Mouse (Mus musculus) ovary, postnatal 10 days (tissue): Measurements from ENCODE around the gene Sh3bgrl2.

Source experiments
- DNase-seq: peaks from one replicate; pipeline ENCODE4 v3.0.0; 2022; ENCODE audit warnings: low spot score

Gene Sh3bgrl2

GRCm38 (mm10) chr9:83591848-83592456 lies 43.8 kb downstream of the Sh3bgrl2 start:
- DNase-seq, result no peak

GRCm38 (mm10) chr9:83593811-83594210 lies 45.7 kb downstream of the Sh3bgrl2 start:
- no peak for DNase-seq

GRCm38 (mm10) chr9:83596132-83596531 lies 48.0 kb downstream of the Sh3bgrl2 start:
- no peak for DNase-seq

GRCm38 (mm10) chr9:83596646-83597481 lies 48.7 kb downstream of the Sh3bgrl2 start:
- no peak for DNase-seq

GRCm38 (mm10) chr9:83598047-83598446 lies 49.9 kb downstream of the Sh3bgrl2 start:
- no peak for DNase-seq

GRCm38 (mm10) chr9:83599505-83599904 lies 51.4 kb downstream of the Sh3bgrl2 start:
- no peak for DNase-seq

- no peak for DNase-seq
These were observed 52.3 kb downstream of the Sh3bgrl2 start for GRCm38 (mm10) chr9:83600286-83601048.

- DNase-seq, result no peak
These were observed 54.1 kb downstream of the Sh3bgrl2 start for GRCm38 (mm10) chr9:83602176-83602770.

- no peak for DNase-seq
These were observed 55.0 kb downstream of the Sh3bgrl2 start for GRCm38 (mm10) chr9:83603159-83603558.

- DNase-seq, result no peak
These were observed 57.9 kb downstream of the Sh3bgrl2 start for GRCm38 (mm10) chr9:83605886-83606640.

- DNase-seq, result no peak
These were observed 60.0 kb downstream of the Sh3bgrl2 start for GRCm38 (mm10) chr9:83608135-83608534.

- DNase-seq, result peak; percentile 50
These were observed 61.5 kb downstream of the Sh3bgrl2 start for GRCm38 (mm10) chr9:83609422-83610297.

GRCm38 (mm10) chr9:83615912-83616585 lies 67.9 kb downstream of the Sh3bgrl2 start:
- no peak for DNase-seq

- no peak for DNase-seq
These were observed 68.5 kb downstream of the Sh3bgrl2 start for GRCm38 (mm10) chr9:83616586-83617081.

GRCm38 (mm10) chr9:83623455-83623854 lies 75.3 kb downstream of the Sh3bgrl2 start:
- no peak for DNase-seq

- no peak for DNase-seq
These were observed 76.1 kb downstream of the Sh3bgrl2 start for GRCm38 (mm10) chr9:83624193-83624592.

GRCm38 (mm10) chr9:83625085-83625484 lies 77.0 kb downstream of the Sh3bgrl2 start:
- DNase-seq, result no peak

- no peak for DNase-seq
These were observed 80.8 kb downstream of the Sh3bgrl2 start for GRCm38 (mm10) chr9:83628669-83629612.

GRCm38 (mm10) chr9:83630341-83630740 lies 82.2 kb downstream of the Sh3bgrl2 start:
- DNase-seq, result no peak
